Mouse (Mus musculus) kidney, postnatal 14 days (tissue): ENCODE results near the gene Hist1h2af.

Experiments used
- DNase-seq: peaks from one replicate; pipeline ENCODE4 v3.0.0; 2022; ENCODE audit warnings: mixed read lengths

Gene Hist1h2af

GRCm38 (mm10) chr13:23515826-23516620, 17.7 kb upstream of the Hist1h2af start:
- DNase-seq = no peak

DNA sequence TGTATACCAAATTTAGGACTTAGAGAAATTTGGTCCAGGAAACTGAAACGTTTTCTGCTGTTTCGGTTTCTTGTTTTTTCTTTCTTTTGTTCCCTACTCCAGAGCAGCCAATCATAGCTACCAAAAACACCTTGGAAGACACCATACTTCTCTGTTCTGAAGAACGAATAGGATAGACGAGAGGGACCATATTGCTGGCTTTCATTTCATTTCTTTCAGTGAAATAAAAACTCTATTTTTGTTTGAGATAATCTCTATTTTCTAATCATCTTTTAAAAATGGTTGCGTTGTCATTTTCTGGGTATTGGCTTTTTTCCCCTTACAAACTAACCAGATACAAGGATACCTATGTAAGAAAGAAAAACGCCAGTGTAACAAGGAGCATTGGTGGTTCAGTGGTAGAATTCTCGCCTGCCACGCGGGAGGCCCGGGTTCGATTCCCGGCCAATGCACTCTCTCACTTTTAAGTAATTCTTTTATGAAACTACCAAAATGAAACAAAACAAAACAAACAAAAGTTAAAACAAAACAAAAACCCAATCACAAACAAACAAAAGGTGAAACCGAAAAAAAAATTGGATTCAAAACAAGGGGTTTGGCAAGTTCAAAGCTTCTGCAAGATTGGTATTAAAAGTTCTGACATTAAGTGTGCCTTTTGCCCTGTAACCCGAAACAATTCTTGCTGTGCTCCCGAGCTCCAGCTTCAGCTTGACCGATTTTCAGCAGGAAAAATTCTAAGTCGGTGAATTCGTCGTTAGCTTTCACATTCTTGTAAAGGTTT, 16.7 kb upstream of the Hist1h2af start:
- DNase-seq = peak; percentile 87

DNA sequence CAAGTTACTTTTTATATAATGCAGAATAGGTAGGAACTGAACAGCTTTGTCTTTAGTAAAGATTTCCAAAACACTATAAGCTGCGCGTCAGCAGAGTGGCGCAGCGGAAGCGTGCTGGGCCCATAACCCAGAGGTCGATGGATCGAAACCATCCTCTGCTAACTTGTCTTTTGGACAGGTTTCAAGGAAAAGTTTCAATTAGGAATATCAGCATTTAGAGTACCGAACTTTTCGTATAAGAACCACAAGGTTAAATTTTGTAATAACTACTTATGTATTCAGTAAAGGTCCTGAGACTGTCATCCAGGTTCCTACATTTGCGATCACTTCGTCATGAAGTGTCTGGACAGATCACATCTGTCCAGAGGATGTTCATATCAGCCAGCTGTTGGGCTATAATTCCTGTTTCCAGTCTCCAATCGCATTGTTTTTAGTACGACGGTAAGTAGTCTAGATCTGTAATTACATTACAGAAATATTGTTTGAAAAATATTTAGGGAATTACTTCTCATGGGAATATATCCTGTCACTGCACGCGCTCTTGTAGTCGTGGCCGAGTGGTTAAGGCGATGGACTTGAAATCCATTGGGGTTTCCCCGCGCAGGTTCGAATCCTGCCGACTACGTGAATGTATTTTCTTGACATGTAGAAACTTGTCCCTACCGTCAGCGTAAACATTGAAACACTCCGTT, 16.0 kb upstream of the Hist1h2af start:
- DNase-seq = peak; percentile 92

DNA sequence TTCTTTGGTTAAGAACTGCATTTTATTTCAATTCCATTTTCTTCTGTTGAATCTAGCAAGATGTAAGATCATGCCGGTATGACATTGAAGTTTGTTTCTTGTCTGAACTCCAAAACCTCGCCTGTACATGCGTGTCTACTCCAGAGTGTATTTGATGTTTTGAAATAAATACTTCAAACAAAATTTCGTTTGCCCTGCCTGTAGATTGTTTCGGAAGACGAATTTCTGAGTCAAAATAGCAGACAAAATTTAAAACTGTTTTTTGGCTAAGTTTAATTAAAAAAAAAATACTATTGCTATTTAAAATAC, 15.5 kb upstream of the Hist1h2af start:
- DNase-seq = no peak

DNA sequence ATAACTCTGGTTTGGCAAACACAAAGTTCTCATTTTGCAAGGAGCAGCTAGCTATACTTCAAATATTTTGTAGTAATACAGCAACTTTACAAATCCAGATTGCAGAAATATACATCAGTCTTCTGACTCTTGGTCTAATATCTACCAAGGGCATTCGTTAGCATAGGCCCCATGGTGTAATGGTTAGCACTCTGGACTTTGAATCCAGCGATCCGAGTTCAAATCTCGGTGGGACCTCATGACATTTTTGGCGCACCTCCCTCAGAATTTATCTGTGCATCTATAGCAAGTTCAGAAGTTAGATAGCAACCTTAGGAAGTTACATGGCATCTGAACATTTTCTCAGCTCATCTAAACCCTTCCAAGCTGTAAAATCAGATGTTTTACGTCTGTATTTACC, 14.8 kb upstream of the Hist1h2af start:
- peak; percentile 86 for DNase-seq

GRCm38 (mm10) chr13:23519416-23519815, 14.3 kb upstream of the Hist1h2af start:
- DNase-seq = peak; percentile 84

GRCm38 (mm10) chr13:23521703-23522102, 12.0 kb upstream of the Hist1h2af start:
- peak; percentile 82 for DNase-seq

- DNase-seq = no peak
Observed at GRCm38 (mm10) chr13:23523976-23524375, 9.7 kb upstream of the Hist1h2af start.

- peak; percentile 65 for DNase-seq
Observed at GRCm38 (mm10) chr13:23524654-23525053, 9.1 kb upstream of the Hist1h2af start.

DNA sequence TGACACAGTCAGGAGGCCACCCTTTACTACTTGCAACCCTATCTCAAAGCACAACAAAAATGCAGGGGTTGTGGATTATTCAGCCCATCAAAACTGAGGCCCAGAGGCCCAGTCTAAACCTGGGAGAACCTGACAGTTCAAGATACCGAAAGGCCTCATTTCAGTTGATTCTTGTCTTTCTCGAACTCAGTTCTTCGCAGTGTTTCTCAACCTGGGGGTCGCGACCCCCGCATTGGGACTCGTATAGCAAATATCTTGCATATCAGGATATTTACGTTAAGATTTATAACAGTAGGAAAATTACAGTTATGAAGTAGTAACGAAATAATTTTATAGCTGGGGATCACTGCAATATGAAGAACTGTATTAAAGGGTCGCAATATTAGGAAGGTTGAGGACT, 7.8 kb upstream of the Hist1h2af start:
- no peak for DNase-seq

DNA sequence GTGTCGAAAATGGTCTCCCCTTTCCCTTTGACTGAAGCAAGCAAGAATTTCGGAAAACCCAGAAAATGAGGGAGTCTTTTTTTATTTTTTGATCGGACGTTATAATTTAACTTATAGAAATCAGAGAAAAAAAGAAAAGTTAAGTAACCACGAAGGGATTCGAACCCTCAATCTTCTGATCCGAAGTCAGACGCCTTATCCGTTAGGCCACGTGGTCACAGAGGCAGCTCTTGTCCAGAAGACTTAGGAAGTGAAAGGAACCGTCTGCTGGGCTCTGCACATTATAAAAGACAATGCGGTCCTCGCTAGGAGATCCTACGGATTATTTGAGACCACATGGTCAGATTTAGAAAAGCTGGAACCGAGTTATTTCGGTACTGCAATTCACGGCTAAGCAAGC, 7.4 kb upstream of the Hist1h2af start:
- peak; percentile 93 for DNase-seq

DNA sequence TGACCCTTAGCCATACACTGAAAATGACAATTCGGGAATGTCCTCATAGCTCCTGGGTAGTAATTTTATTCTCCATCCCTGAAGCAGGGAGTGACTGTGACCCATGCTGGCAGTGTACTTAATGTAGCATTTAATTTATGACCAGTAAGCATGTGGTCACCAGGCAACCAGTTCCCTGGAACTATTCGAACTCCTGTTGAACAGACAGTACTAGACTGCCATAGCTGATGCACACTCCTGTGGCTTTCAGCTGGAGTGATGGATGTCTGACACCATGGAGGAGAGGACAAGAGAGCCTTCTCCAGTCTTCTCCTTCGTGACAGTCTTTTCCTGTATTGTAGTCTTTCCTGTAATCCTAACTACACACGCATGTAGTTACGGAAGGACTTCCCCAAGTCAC, 4.7 kb upstream of the Hist1h2af start:
- peak; percentile 29 for DNase-seq

GRCm38 (mm10) chr13:23529480-23530165, 4.1 kb upstream of the Hist1h2af start:
- no peak for DNase-seq

GRCm38 (mm10) chr13:23530181-23530900, 3.4 kb upstream of the Hist1h2af start:
- peak; percentile 75 for DNase-seq

GRCm38 (mm10) chr13:23530901-23531875, 2.5 kb upstream of the Hist1h2af start, which contains the start of gene Hist1h4h:
Gene Hist1h4h (plus strand): TSS chr13:23531050.
- peak; percentile 98 for DNase-seq

DNA sequence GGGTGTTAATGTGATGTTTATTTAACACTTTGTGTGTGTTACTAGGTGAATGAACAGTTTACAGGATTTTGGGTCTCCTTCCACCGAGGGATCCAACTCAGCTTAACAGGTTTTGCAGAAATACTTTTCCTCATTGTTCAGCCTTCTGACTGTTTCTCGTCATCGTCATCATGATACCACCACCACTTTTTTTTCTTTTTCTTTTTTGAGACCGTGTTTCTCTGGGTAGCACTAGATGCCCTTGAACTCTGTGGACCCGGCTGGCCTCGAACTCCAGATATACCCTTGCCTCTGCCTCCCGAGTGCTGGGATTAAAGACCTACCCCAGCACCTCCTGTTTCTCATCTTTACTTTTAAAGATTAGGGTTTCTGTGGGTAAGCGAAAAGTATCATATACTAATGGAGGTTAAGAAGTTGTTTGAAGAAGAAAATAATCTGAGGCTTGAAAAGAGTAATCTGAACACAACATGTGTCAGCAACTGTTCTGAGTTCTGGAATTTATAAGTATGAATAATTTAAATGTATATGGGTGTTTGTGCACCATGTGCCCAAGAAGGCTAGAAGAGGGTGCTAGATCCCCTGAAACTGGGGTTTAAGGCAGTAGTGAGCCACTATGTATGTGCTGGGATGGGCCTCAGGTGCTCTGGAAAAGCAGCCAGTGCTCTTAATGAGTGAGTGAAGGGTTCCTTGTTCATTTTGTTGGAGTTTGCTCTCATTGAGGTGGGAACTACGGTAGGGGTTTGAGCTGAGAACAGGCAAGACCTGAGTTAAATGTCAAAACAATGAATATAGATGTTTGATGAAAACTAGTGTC, 1.2 kb upstream of the Hist1h2af start:
- no peak for DNase-seq

DNA sequence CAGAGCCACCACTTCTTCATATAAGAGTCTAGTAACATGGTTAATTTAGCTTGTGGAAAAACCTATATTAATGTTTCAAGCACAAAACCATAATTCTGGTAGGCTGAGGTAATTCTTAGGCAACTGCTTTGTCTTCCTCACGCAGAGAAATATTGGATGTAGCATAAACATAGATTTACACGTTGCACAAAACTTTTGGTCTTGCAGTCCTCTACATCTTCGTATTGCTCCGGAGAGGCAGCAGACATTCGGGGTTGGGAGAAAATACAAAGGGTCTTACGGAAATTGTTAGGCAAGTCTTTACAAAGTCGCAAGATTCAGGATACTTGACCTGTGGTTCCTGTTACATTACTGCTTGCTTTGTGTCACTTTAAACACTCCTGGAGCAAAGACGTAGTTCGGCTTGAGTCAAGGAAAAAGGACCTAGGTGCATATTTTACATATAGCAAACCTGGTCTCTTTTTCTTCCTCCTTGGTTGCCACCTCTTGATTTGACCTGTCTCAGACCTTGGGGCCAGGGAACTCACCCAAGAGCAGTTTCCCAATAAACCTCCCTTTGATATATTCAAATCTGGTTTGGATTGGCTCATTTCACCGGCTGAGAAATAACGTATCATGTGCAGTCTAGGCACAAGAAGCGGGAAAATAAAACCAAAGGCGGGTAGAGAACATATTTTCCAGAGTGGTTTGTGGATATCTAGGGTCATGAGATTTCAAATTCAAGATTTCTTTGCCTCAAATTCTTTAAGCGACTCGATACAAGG, 844 bp downstream of the Hist1h2af start:
- no peak for DNase-seq

DNA sequence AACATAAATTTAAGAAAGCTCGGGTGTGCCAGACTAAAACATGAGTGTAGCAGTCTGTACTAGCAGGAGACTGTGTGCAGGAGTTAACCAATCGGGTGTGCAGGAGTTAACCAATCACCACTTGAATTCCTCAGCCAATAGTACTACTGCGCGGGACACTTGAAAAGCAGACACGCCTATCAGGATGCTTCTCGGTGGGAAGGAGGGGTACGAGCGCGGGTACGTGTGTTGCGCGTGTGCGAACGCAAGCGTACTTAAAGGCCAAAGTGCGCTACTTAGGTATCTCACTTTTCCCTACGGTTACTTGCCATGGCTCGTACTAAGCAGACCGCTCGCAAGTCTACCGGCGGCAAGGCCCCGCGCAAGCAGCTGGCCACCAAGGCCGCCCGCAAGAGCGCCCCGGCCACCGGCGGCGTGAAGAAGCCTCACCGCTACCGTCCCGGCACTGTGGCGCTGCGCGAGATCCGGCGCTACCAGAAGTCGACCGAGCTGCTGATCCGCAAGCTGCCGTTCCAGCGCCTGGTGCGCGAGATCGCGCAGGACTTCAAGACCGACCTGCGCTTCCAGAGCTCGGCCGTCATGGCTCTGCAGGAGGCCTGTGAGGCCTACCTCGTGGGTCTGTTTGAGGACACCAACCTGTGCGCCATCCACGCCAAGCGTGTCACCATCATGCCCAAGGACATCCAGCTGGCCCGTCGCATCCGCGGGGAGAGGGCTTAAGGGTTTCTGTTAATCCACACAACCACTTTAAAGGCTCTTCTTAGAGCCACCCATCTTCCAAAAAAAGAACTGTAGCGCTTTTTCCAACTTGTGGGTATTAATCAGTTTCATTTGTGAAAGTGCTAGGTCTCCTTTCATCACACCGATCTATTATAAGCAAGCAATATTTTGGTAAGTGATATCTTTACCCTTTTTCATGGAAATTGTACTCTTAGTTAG, 1.7 kb downstream of the Hist1h2af start, which contains the start of gene Hist1h3g:
Gene Hist1h3g, plus strand, starts transcription at position 286 of the 939 bp plus-strand sequence.
- peak; percentile 93 for DNase-seq
